Mouse (Mus musculus) heart, postnatal 0 days (tissue): ENCODE data around the gene Sde2.
"Not testable (repeated sequence)": the region's sequence is repeated elsewhere in the genome, so short reads cannot be mapped to it uniquely, and the experiment has no call there.

ENCODE experiments used
- CTCF ChIP-seq: IDR thresholded peaks from 2 replicates; pipeline ENCODE4 v1.5.1; 2016; ENCODE audit warnings: antibody characterized with exemption, control low read depth, low read depth
- EP300 ChIP-seq: IDR thresholded peaks from 2 replicates; pipeline ENCODE4 v1.6.1; 2016; ENCODE audit warnings: antibody characterized with exemption, low read depth

GRCm38 (mm10) chr1:180894088-180894987 is 43.4 kb downstream of the Sde2 start:
- not testable (repeated sequence) for TF ChIP-seq CTCF, EP300
